Mouse (Mus musculus) intestine, embryonic 14.5 days (tissue): ENCODE results near the gene 1700013H16Rik. TPM values are rescaled to one million over a fixed set of nuclear protein-coding genes. Genes with fewer than 3 reads are reported as not detected.
"Not testable (repeated sequence)": the region's sequence is repeated elsewhere in the genome, so short reads cannot be mapped to it uniquely, and the experiment has no call there.

ENCODE experiments used
- ATAC-seq: fragments of 200-750 bp; cut with Nextera tagmentation; replicated peaks from 2 replicates; pipeline ENCODE4 v1.8.0; 2017; ENCODE audit warnings: low read depth, moderate number of reproducible peaks, moderate TSS enrichment, moderate library complexity; ENCODE audit not compliant: low FRiP score, low TSS enrichment
- DNase-seq: peaks from one replicate; pipeline ENCODE4 v3.0.0-alpha.2; 2018; ENCODE audit warnings: low spot score
- H3K27ac ChIP-seq: fragments of 300-500 bp; sonication (generic); 2 replicates; pipeline ENCODE4 v1.5.1; 2014; ENCODE audit warnings: low read depth, mild to moderate bottlenecking, control low read depth
- H3K27me3 ChIP-seq: fragments of 300-500 bp; sonication (generic); replicated peaks from 2 replicates; pipeline ENCODE4 v1.6.1; 2014; ENCODE audit warnings: low read length, control low read depth; ENCODE audit not compliant: control insufficient read depth, insufficient read depth
- H3K36me3 ChIP-seq: fragments of 300-500 bp; sonication (generic); 2 replicates; pipeline ENCODE4 v1.6.1; 2014; ENCODE audit warnings: low read length, control low read depth; ENCODE audit not compliant: control insufficient read depth, insufficient read depth
- H3K4me1 ChIP-seq: fragments of 300-500 bp; sonication (generic); replicated peaks from 2 replicates; pipeline ENCODE4 v1.6.1; 2014; ENCODE audit warnings: low read length, control low read depth, mixed read lengths; ENCODE audit not compliant: control insufficient read depth, insufficient read depth
- H3K4me2 ChIP-seq: fragments of 300-500 bp; sonication (generic); 2 replicates; pipeline ENCODE4 v1.6.1; 2014; ENCODE audit warnings: low read length
- H3K4me3 ChIP-seq: fragments of 300-500 bp; sonication (generic); 2 replicates; pipeline ENCODE4 v1.5.1; 2014; ENCODE audit warnings: low read depth, low read length, control low read depth, mixed read lengths
- H3K9ac ChIP-seq: fragments of 300-500 bp; sonication (generic); 2 replicates; pipeline ENCODE4 v1.6.1; 2014; ENCODE audit warnings: mild to moderate bottlenecking, low read length
- H3K9me3 ChIP-seq: fragments of 300-500 bp; sonication (generic); 2 replicates; pipeline ENCODE4 v1.6.1; 2016; ENCODE audit warnings: low read length, control low read depth; ENCODE audit not compliant: control insufficient read depth
- WGBS: fragments of 180-500 bp; shearing (Covaris S2); extraction: QIAGEN DNeasy Blood & Tissue Kit; methylation state at CpG from one replicate; pipeline ENCODE4 v1.1.7; 2014; 5-methylcytosine and 5-hydroxymethylcytosine counted together
- polyA plus RNA-seq: library from polyadenylated mRNA; unstranded; fragments of >200 nt; fragmentation: Nextera tagmentation; extraction: Ambion mirVana; gene quantifications from 2 replicates; pipeline ENCODE4 v1.2.1, GENCODE M21; 2014

The 1700013H16Rik gene
- not detected in 2 replicates for polyA plus RNA-seq

DNA sequence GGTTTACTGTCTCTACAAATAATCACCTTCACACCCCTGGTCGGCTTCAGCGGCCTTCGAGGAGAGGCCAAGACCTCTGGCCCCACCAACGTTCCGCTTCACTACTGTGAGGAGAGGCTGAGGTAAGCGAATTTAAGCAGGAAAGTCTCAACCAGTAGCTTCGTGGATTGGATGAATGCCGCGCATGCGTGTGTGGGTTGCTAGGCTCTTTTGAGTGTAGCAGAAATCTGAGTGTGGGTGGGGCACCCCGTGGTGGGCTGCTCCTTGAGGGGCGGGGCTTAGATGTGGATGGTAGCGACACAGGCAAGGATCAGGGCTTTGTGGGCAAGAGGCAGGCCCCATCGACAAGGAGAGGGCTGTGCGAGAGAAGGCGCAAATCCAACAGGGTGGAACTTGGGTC is at the start of gene 1700013H16Rik:
Gene 1700013H16Rik (minus strand): TSS at position 96 of the 400 bp plus-strand sequence.
- Histone ChIP-seq H3K27me3 (no peaks in the 10 kb centered on the region), H3K9me3 (no peaks in the 10 kb centered on the region), H3K4me3 (no peak within 1 kb of the TSS), H3K4me2 (no peak within 1 kb of the TSS), H3K27ac (no peak within 1 kb of the TSS), H3K9ac (no peak within 1 kb of the TSS), H3K4me1 (no peaks in the 10 kb centered on the region), H3K36me3 (no peaks in the 10 kb centered on the region)
- DNase-seq = no peak
- 91% methylated on average over 16 of the region's 16 CpGs for WGBS
- ATAC-seq = no peak

DNA sequence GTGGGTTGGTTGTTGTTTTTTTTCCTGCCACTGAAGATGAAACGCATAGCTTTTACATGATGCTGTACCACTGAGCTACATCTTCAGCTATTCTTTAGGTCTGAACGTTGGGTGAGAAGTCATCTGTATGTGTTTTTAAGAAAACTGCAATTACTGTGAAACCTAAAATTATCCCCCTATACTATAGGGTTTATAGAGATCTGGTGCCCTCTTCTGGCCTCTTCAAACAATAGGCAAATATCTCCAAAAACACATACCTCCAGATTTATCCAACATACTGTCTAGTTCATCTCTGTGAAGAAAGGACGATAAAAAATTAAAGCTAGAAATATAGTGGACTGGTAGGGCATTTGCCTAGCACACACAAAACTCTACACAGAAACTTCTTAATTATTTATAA is 41.4 kb upstream of the 1700013H16Rik start:
- Histone ChIP-seq H3K9ac (no peak overlapping the region), H3K9me3 (no peaks in the 10 kb centered on the region), H3K27ac (no peak overlapping the region), H3K27me3 (no peaks in the 10 kb centered on the region), H3K4me2 (no peak overlapping the region), H3K36me3 (no peaks in the 10 kb centered on the region), H3K4me1 (no peaks in the 10 kb centered on the region), H3K4me3 (no peak overlapping the region)
- DNase-seq (no peak), ATAC-seq (no peak)
- 43% methylated on average over 3 of the region's 3 CpGs for WGBS

DNA sequence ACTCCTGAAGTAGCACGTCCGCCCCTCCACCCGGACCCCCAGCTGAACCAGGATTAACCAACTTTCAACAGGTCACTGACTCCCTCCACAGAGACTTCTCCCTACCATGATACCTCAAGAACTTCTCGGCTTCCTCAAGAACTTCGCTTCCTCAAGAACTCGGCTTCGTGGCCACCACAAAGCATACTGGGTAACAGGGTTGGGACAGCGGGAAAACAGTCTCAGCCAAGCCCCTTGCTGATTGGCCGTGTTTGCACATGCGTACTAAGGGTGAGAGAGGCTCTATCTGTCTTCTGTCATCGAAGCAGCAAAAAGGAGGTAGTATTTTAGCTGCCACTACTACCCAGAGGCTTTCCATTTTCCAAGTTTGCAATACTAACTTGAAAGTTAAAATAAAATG is 39.9 kb upstream of the 1700013H16Rik start, which contains the start of gene Xlr:
Gene Xlr (minus strand): TSS at position 188 of the 400 bp plus-strand sequence.
- H3K4me3 ChIP-seq, ATAC-seq, H3K4me2 ChIP-seq, H3K27me3 ChIP-seq, H3K27ac ChIP-seq, H3K4me1 ChIP-seq, H3K9ac ChIP-seq, H3K9me3 ChIP-seq, H3K36me3 ChIP-seq, DNase-seq: not testable (repeated sequence)
- WGBS = 80% methylated on average over 11 of the region's 11 CpGs

DNA sequence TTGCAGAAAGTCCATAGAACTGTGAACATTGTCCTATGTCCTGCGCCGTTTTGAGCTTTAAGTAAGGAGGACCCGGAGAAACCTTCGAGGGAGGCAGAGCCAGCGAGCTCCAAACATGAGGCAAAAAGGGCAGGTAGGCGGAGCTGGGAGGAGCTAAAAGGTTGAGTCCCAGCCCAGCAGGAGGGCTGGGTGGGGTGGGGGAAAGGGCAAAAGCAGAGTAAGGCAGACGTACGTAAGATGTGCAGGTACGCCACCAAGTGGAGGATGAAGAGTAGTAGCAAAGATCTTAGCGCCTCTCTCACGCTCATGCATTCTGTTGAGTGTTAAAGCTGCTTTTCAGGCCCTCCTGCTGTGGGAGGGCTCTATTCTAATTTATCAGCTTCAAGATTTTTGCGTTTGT is 18.6 kb upstream of the 1700013H16Rik start, which contains the start of gene Zfp36l3:
Gene Zfp36l3 (minus strand): TSS at position 119 of the 400 bp plus-strand sequence.
- DNase-seq = no peak
- Histone ChIP-seq H3K4me2 (no peak within 1 kb of the TSS), H3K27me3 (no peaks in the 10 kb centered on the region), H3K36me3 (no peaks in the 10 kb centered on the region), H3K4me3 (no peak within 1 kb of the TSS), H3K9me3 (peaks cover 2% of the 10 kb centered on the region; the same call in 1 of the 2 replicates), H3K9ac (no peak within 1 kb of the TSS), H3K4me1 (no peaks in the 10 kb centered on the region), H3K27ac (no peak within 1 kb of the TSS)
- WGBS = 89% methylated on average over 12 of the region's 12 CpGs
- no peak for ATAC-seq

DNA sequence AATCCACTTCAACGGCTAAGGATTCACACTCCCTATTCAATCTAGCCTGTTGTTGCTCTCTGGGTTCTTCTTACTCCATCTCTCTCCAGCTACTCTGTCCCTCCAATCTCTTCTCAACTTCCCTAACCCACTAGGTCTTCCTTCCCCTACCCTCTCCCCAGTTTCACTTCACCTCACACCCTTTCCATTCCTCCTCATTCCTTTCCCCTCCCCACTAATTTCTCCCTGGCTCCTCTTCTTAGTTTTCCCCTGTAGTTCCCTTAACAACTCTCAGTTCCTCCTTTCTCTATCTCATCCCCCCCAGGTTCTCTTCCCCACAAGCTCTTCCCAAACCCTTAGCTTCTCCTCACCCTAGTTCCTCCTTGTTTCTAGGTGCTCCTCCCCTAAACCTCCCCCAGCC is 4.8 kb downstream of the 1700013H16Rik start:
- no peak overlapping the region for H3K4me2 ChIP-seq
- no peaks in the 10 kb centered on the region for H3K27me3 ChIP-seq
- H3K4me3 ChIP-seq = no peak overlapping the region
- 82% methylated on average over 1 of the region's 1 CpGs for WGBS
- ATAC-seq (no peak), DNase-seq (no peak)
- H3K9me3 ChIP-seq = no peaks in the 10 kb centered on the region
- H3K9ac ChIP-seq = no peak overlapping the region
- no peaks in the 10 kb centered on the region for H3K36me3 ChIP-seq
- no peak overlapping the region for H3K27ac ChIP-seq
- no peaks in the 10 kb centered on the region for H3K4me1 ChIP-seq

DNA sequence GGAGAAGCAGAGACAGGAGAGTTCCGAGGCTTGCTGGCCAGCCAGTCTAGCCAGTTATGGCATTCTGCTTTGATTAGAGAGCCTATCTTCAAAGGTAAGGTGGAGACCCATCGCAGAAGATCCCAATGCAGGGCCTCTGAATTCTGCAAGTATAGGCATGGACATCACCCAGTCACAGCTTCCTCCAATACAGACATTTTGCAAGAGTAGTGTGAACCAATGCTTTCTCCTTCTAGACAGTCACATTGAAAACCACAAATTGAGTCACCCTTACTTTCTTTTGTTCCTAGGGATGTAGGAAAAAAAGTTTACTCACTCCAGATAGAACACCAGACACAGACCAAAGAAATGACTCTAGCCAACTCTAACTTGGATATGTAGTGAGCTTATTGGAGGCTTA is 28.7 kb downstream of the 1700013H16Rik start:
- Histone ChIP-seq H3K9me3 (no peaks in the 10 kb centered on the region), H3K36me3 (no peaks in the 10 kb centered on the region), H3K4me2 (no peak overlapping the region), H3K27ac (no peak overlapping the region), H3K4me3 (no peak overlapping the region), H3K27me3 (no peaks in the 10 kb centered on the region), H3K9ac (no peak overlapping the region), H3K4me1 (no peaks in the 10 kb centered on the region)
- ATAC-seq (no peak), DNase-seq (no peak)
- 85% methylated on average over 2 of the region's 2 CpGs for WGBS

DNA sequence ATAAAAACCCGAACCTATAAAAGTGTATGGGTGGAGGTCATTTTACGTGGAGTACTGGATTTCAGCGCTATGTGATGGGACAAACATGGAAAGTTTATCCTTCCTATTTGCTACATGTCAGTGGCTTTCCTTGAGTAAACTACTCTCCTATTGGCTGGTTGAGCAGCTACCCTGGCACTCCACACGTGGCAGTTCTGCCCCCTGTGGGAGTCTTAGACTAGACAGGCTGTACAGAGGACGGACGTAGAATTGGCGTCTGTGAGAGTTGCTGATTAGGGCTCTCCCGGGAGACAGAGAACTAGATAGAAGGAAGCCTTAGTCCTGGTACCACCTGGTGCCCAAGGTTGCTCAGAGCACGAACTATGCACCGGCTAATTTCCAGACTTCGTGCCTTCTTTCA is 33.0 kb downstream of the 1700013H16Rik start, which contains the start of gene 4930502E18Rik:
Gene 4930502E18Rik (plus strand): TSS at position 231 of the 400 bp plus-strand sequence.
- Histone ChIP-seq H3K4me1 (no peaks in the 10 kb centered on the region), H3K27ac (no peak within 1 kb of the TSS), H3K36me3 (no peaks in the 10 kb centered on the region), H3K4me3 (no peak within 1 kb of the TSS), H3K27me3 (no peaks in the 10 kb centered on the region), H3K9me3 (no peaks in the 10 kb centered on the region), H3K4me2 (no peak within 1 kb of the TSS), H3K9ac (no peak within 1 kb of the TSS)
- DNase-seq (no peak), ATAC-seq (no peak)
- WGBS = 82% methylated on average over 11 of the region's 11 CpGs

DNA sequence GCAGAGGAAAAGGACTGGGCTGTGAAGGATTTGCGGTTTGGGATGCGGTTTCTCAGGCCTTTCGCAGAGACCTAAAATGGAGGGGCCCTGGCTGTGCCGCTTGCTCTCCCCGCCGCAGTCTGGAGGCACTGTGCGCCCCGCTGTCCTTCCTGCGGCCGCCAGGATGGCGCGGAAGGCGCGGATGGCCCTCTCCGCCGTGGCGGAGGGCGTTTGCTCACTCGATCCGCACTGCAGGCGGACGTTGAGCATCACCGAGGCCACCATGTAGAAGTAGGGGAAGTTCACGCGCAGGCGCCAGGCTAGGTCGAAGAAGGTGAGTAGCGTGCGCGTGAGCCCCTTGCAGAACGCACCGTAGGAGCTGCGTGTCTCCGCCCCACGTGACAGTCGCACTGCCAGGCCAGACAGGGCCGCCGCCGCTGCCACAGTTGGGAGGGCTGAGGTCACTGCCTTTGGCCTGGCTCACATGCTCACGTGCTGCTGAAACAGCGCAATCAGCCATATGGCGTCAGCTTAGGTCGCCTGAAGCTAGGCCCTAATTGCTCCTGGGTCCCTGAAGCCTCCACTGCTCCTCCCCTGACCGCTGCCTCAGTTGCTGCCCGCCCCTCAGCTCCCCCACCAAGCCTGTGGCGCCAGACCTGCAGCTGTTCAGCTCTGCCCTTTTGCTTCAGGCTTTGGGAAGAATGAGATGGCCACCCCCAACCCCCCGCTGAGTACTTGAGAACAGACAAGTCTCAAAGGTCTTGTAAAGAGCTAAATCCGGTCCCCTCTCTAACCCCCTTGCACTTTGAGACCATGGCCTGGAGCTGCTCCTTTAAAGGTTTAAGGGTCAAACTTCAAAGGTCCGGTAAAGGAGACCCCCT is 41.1 kb downstream of the 1700013H16Rik start:
- peak; percentile 64 for DNase-seq
- no peaks in the 10 kb centered on the region for H3K27me3 ChIP-seq

More for the DNA sequence above, 41.1 kb downstream of the 1700013H16Rik start:
- Histone ChIP-seq H3K4me2 (peak overlapping the region; percentile 46), H3K4me3 (peak overlapping the region; percentile 13), H3K9ac (peak overlapping the region; percentile 45), H3K4me1 (no peaks in the 10 kb centered on the region), H3K9me3 (no peaks in the 10 kb centered on the region), H3K36me3 (no peaks in the 10 kb centered on the region), H3K27ac (no peak overlapping the region)
- peak; percentile 74 for ATAC-seq
- 19% methylated on average over 43 of the region's 49 CpGs for WGBS
